Mouse (Mus musculus) forebrain, postnatal 0 days (tissue): Measurements from ENCODE around the gene Ppp1r27. TPM values are rescaled to one million over a fixed set of nuclear protein-coding genes. Genes with fewer than 3 reads are reported as not detected.

ENCODE experiments used
- ATAC-seq: fragments of 200-750 bp; cut with Nextera tagmentation; 2 replicates; pipeline ENCODE4 v1.8.0; 2017; ENCODE audit warnings: mild to moderate bottlenecking, moderate library complexity
- DNase-seq: peaks from one replicate; pipeline ENCODE4 v3.0.0-alpha.2; 2015
- H3K27ac ChIP-seq: fragments of 300-500 bp; sonication (generic); 2 replicates; pipeline ENCODE4 v1.5.1; 2014; ENCODE audit warnings: low read depth, mild to moderate bottlenecking, antibody characterized with exemption, low read length, moderate library complexity, mixed read lengths
- H3K27me3 ChIP-seq: fragments of 300-500 bp; sonication (generic); 2 replicates; pipeline ENCODE4 v1.6.1; 2014; ENCODE audit warnings: mild to moderate bottlenecking, low read length, mixed read lengths; ENCODE audit not compliant: insufficient read depth
- H3K36me3 ChIP-seq: fragments of 300-500 bp; sonication (generic); 2 replicates; pipeline ENCODE4 v1.6.1; 2014; ENCODE audit warnings: mild to moderate bottlenecking, moderate library complexity; ENCODE audit not compliant: insufficient read depth
- H3K4me1 ChIP-seq: fragments of 300-500 bp; sonication (generic); 2 replicates; pipeline ENCODE4 v1.6.1; 2014; ENCODE audit warnings: antibody characterized with exemption; ENCODE audit not compliant: insufficient read depth
- H3K4me2 ChIP-seq: fragments of 300-500 bp; sonication (generic); 2 replicates; pipeline ENCODE4 v1.6.1; 2014; ENCODE audit warnings: low read depth, mild to moderate bottlenecking, moderate library complexity
- H3K4me3 ChIP-seq: fragments of 300-500 bp; sonication (generic); 2 replicates; pipeline ENCODE4 v1.5.1; 2014; ENCODE audit warnings: low read depth, low read length, mixed read lengths
- H3K9ac ChIP-seq: fragments of 300-500 bp; sonication (generic); 2 replicates; pipeline ENCODE4 v1.6.1; 2014; ENCODE audit warnings: mild to moderate bottlenecking
- H3K9me3 ChIP-seq: fragments of 300-500 bp; sonication (generic); 2 replicates; pipeline ENCODE4 v1.6.1; 2016; ENCODE audit warnings: low read length
- CTCF ChIP-seq: sonication (generic); IDR thresholded peaks from 2 replicates; pipeline ENCODE4 v1.5.1; 2016; ENCODE audit warnings: antibody characterized with exemption, control low read depth, low read depth
- WGBS: fragments of 180-500 bp; shearing (Covaris S2); extraction: QIAGEN DNeasy Blood & Tissue Kit; methylation state at CpG from one replicate; pipeline ENCODE4 v1.1.7; 2014; 5-methylcytosine and 5-hydroxymethylcytosine counted together
- polyA plus RNA-seq: library from polyadenylated mRNA; unstranded; fragments of >200 nt; fragmentation: Nextera tagmentation; extraction: Ambion mirVana; gene quantifications from 2 replicates; pipeline ENCODE4 v1.2.1, GENCODE M21; 2015
- total RNA-seq: library from RNA; depleted of rRNA; stranded (reverse); fragments of >200 nt; gene quantifications from 2 replicates; pipeline ENCODE4 v1.2.3, GENCODE M21; 2014

Ppp1r27 gene
- total and polyA plus RNA-seq, 2 experiments from 2014 or later: not detected

DNA sequence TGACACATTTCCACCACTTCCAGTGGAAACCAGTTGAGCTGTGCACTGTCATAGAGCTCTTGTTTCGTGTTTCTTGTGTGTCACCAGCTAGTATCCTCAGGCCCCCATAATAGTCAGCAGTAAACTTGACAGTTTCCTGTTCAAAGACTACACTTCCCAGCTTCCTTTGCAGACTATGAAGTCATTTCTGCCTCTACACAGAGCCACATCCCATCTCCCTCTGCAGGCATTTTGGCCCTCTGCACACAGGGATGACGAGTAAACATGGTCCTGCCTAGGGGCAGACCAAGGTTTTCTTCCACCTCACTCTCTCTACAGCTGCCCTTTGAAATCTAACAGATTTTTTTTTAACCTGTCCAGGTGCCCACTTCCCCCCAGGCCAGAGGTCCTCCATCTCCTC, 3.5 kb downstream of the Ppp1r27 start:
- DNase-seq (no peak), ATAC-seq (no peak)
- Histone ChIP-seq H3K36me3 (peaks cover 30% of the 10 kb centered on the region), H3K9ac (no peak overlapping the region), H3K4me1 (peaks cover 13% of the 10 kb centered on the region), H3K4me3 (no peak overlapping the region), H3K27ac (no peak overlapping the region), H3K9me3 (no peaks in the 10 kb centered on the region), H3K27me3 (no peaks in the 10 kb centered on the region), H3K4me2 (no peak overlapping the region)
- WGBS: 57% methylated on average over 2 of the region's 2 CpGs
- TF ChIP-seq CTCF: peak; percentile 27; the same call in 1 of the 2 replicates

DNA sequence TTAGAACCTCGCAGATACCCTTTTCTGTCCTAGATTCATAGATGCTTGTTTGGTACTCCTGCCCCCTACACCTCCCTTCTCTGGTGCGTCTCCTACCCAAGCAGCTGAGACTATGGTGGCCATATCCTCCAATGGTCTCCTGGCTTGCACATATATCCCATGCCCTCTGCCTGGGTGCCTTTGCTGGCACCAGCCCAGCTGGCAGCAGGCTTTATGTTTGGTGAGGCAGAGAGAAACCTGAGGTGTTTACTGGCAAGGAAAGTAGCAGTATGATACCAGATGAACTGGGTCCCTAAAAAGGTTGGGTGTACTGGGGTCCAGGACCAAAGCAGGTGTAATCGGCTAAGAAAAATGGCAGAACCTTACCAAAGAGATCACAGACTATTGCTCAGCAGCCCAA, 5.0 kb downstream of the Ppp1r27 start:
- Histone ChIP-seq H3K27ac (no peak overlapping the region), H3K4me3 (no peak overlapping the region), H3K4me1 (peaks cover 13% of the 10 kb centered on the region), H3K9ac (no peak overlapping the region), H3K27me3 (no peaks in the 10 kb centered on the region), H3K4me2 (no peak overlapping the region), H3K9me3 (no peaks in the 10 kb centered on the region), H3K36me3 (peaks cover 36% of the 10 kb centered on the region)
- WGBS: 88% methylated on average over 3 of the region's 3 CpGs
- DNase-seq: no peak
- TF ChIP-seq CTCF: no peak
- no peak for ATAC-seq

DNA sequence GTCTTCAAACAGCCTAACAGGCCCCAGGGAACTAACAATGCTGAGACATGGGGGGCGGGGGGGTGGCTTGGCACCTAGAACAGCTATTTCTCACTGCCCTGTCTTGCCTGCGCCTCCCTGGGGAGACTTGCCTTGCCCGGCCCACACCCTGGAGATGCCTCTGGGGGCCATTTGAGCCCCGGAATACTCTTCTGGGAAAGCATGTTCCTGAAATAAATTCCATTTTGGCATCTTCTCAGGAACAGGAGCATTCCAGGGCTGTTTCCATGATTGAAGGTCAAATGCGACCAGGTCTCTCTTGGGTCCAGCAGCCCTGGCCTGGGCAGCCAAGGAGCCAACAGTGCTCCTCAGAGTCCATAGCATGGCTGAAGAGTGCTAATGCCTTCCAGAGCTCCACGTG, 8.6 kb downstream of the Ppp1r27 start:
- H3K27ac ChIP-seq: no peak overlapping the region
- peaks cover 36% of the 10 kb centered on the region for H3K36me3 ChIP-seq
- no peak for TF ChIP-seq CTCF
- no peaks in the 10 kb centered on the region for H3K27me3 ChIP-seq
- ATAC-seq (no peak), DNase-seq (no peak)
- no peak overlapping the region for H3K4me3 ChIP-seq
- no peak overlapping the region for H3K9ac ChIP-seq
- H3K4me2 ChIP-seq: no peak overlapping the region
- H3K4me1 ChIP-seq: no peaks in the 10 kb centered on the region
- WGBS: 93% methylated on average over 6 of the region's 6 CpGs
- no peaks in the 10 kb centered on the region for H3K9me3 ChIP-seq

DNA sequence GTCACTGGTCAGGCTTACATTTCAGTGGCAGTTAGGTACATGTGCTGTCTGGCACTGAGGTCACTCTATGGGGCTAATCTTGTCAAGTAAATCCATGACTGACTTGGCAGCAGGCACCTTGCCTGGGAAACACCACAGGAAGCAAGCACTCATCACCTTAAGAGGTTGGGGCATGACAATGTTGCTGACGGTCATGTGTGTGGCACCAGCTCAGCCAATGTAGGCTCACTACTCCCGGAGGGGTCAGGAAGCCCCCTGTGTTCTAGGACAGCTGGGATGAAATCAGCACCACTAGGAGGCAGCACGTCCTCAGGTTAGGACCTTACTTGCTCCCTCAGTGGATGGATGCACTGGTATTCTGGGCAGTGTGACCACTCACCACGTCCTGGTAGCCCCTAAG, 9.0 kb downstream of the Ppp1r27 start:
- WGBS: 40% methylated on average over 4 of the region's 4 CpGs
- ATAC-seq (no peak), DNase-seq (no peak)
- H3K4me3 ChIP-seq: no peak overlapping the region
- H3K4me1 ChIP-seq: no peaks in the 10 kb centered on the region
- H3K27ac ChIP-seq: no peak overlapping the region
- peaks cover 36% of the 10 kb centered on the region for H3K36me3 ChIP-seq
- H3K4me2 ChIP-seq: no peak overlapping the region
- no peaks in the 10 kb centered on the region for H3K27me3 ChIP-seq
- H3K9ac ChIP-seq: no peak overlapping the region
- TF ChIP-seq CTCF: peak; percentile 53
- H3K9me3 ChIP-seq: no peaks in the 10 kb centered on the region

GRCm38 (mm10) chr11:120539285-120540014, 11.5 kb downstream of the Ppp1r27 start:
- H3K36me3 ChIP-seq: peaks cover 25% of the 10 kb centered on the region
- no peak overlapping the region for H3K4me2 ChIP-seq
- no peak overlapping the region for H3K9ac ChIP-seq
- H3K9me3 ChIP-seq: no peaks in the 10 kb centered on the region
- H3K4me3 ChIP-seq: no peak overlapping the region
- no peak for DNase-seq
- ATAC-seq: peak; percentile 40; the same call in 1 of the 2 replicates
- no peak for TF ChIP-seq CTCF
- H3K27me3 ChIP-seq: no peaks in the 10 kb centered on the region
- WGBS: 27% methylated on average over 10 of the region's 10 CpGs
- no peak overlapping the region for H3K27ac ChIP-seq
- H3K4me1 ChIP-seq: no peaks in the 10 kb centered on the region

- no peak; the same call in 1 of the 2 replicates for ATAC-seq
Observed at GRCm38 (mm10) chr11:120538955-120539284, 12.0 kb downstream of the Ppp1r27 start.

GRCm38 (mm10) chr11:120538485-120538884, 12.4 kb downstream of the Ppp1r27 start:
- WGBS: 61% methylated on average over 3 of the region's 3 CpGs
- ATAC-seq: no peak
- DNase-seq: no peak

More at GRCm38 (mm10) chr11:120538955-120539284, 12.0 kb downstream of the Ppp1r27 start:
- no peak overlapping the region for H3K27ac ChIP-seq
- H3K36me3 ChIP-seq: peaks cover 21% of the 10 kb centered on the region
- DNase-seq: no peak
- H3K4me3 ChIP-seq: no peak overlapping the region
- TF ChIP-seq CTCF: no peak
- no peaks in the 10 kb centered on the region for H3K27me3 ChIP-seq
- no peak overlapping the region for H3K4me2 ChIP-seq
- 53% methylated on average over 8 of the region's 8 CpGs for WGBS
- H3K9ac ChIP-seq: no peak overlapping the region
- H3K4me1 ChIP-seq: no peaks in the 10 kb centered on the region
- H3K9me3 ChIP-seq: no peaks in the 10 kb centered on the region

More at GRCm38 (mm10) chr11:120538485-120538884, 12.4 kb downstream of the Ppp1r27 start:
- H3K4me1 ChIP-seq: no peaks in the 10 kb centered on the region
- H3K4me3 ChIP-seq: no peak overlapping the region
- no peak for TF ChIP-seq CTCF
- H3K27me3 ChIP-seq: no peaks in the 10 kb centered on the region
- H3K4me2 ChIP-seq: no peak overlapping the region
- H3K27ac ChIP-seq: no peak overlapping the region
- H3K9me3 ChIP-seq: no peaks in the 10 kb centered on the region
- H3K36me3 ChIP-seq: peaks cover 17% of the 10 kb centered on the region
- no peak overlapping the region for H3K9ac ChIP-seq
